Mouse (Mus musculus): ENCODE measurements around the gene Coro6. TPM values are rescaled to one million over a fixed set of nuclear protein-coding genes. Genes with fewer than 3 reads are reported as not detected.

Gene Coro6
- total and polyA plus RNA-seq, 3 experiments = 0.04 to 0.18 TPM; not detected in 1

DNA sequence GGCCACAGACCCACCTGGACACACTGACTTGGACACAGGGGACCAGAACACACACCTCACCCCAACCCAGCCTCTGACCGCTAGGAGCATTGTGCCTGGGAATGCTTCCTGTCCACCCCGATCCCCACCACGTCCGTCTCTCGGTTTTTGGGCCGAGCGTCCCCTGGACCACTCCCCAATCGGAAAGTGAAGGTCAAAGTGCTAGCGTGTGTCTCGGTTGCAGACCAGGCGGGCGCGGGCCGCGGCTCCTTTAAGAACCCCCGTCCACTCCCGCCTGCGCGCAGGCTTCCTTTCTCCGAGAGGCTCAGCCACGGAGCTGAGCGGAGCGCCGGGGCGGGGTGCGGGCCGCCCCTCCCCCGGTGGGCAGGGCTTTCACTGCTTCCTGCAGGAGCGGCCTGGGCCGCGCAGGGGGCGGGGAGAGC, 30.7 kb downstream of the Coro6 start (continued):
- TF ChIP-seq KAT2A (conservative IDR thresholded peaks at IDR 0.05; ENCODE audit: low read depth, low read length) (no peak), ZMIZ1 (IDR thresholded peaks at IDR 0.05; ENCODE audit: low read depth, low read length) (peak; percentile 58; the same call in 1 of the 2 replicates), MYB (IDR thresholded peaks at IDR 0.05; ENCODE audit: low read depth, low read length) (no peak), MAFK (IDR thresholded peaks at IDR 0.05; ENCODE audit: borderline replicate concordance, low read depth, low read length) (no peak), SIN3A (IDR thresholded peaks at IDR 0.05; ENCODE audit: low read length) (peak; percentile 53; the same call in 1 of the 2 replicates), ELF1 (IDR thresholded peaks at IDR 0.05; ENCODE audit: low read depth, low read length) (peak; percentile 61)

DNA sequence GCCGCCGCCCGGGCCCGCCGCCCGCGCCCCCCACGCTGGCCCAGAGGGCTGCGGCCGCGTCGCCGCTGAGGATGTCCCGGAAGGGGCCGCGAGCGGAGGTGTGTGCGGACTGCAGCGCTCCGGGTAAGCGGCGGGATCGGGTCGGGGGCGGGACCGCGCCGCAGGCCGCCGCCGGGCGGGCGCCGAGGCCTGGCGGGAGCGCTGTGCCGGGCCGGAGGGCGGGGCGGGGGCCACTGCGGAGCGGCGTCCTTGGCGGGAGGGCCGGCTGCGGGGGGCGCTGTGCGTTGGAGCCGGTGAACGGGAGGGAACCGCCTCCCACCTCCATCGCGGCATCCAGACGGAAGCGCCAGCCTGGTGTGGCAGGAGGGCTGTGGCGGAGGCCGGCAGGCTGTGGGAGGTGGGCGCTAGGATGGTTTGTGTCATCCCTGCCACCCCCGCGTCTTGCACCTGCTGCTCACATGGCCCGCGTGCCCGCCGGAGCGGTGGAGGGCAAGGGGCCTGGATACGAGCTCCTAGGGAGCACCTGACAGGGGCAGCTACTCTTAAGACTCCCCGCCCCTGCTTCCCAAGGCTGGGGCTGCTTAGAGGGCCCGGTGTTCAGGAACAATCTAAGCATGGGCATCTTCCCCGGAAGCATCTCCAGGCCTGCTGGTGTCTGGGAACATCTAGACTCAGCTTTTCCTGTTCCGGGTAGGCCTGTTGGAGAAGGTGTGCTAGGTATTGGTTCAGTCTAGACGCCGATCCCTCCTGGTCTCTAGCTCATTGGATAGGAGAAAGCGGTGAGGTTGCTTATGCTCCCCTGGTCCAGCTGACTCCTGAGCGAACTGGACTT, 31.5 kb downstream of the Coro6 start, which contains the start of gene Git1:
Gene Git1 (plus strand): TSS at position 51 of the 832 bp plus-strand sequence.
- Histone ChIP-seq H3K79me2 (ENCODE audit: control insufficient read depth, insufficient read depth, low read length, poor library complexity) (peaks cover 59% of the 10 kb centered on the region), H3K4me1 (ENCODE audit: control insufficient read depth in 1 of 2, insufficient read depth in 2 of 2, low read length in 2 of 2) (peaks cover 2 to 22% of the 10 kb centered on the region in 2 experiments; a peak in 3 of 4 replicates), H3K27ac (ENCODE audit: control insufficient read depth, low read depth, low read length) (peak within 1 kb of the TSS; percentile 96), H3K4me3 (ENCODE audit: control insufficient read depth in 1 of 2, insufficient read depth in 1 of 2, low read depth in 2 of 2, low read length in 2 of 2) (peak within 1 kb of the TSS; percentile 86 to 90), H3K9me3 (replicated peaks; ENCODE audit: insufficient read depth, low read length) (no peaks in the 10 kb centered on the region), H3K27me3 (ENCODE audit: control insufficient read depth in 1 of 2, insufficient read depth in 2 of 2, low read length in 2 of 2) (no peaks in the 10 kb centered on the region), H3K36me3 (ENCODE audit: control insufficient read depth in 1 of 2, insufficient read depth in 2 of 2, low read length in 2 of 2) (peaks cover 0 to 15% of the 10 kb centered on the region in 2 experiments; a peak in 2 of 4 replicates), H3K9ac (ENCODE audit: control insufficient read depth, low read depth, low read length, poor library complexity, severe bottlenecking) (peak within 1 kb of the TSS; percentile 93)
- DNase-seq (ENCODE audit: low read depth, low spot score) = peak; percentile 77
- TF ChIP-seq SIN3A (IDR thresholded peaks at IDR 0.05; ENCODE audit: low read length) = 0 out of 2 replicates have a peak, but pooled peaks have one; percentile 29
- peak in 2 of 3 experiments; percentile 1 to 43; a peak in 2 of 6 replicates for TF ChIP-seq CTCF (IDR thresholded peaks at IDR 0.05 in 2 of 3, conservative IDR thresholded peaks at IDR 0.05 in 1 of 3; ENCODE audit: control insufficient read depth in 1 of 3, insufficient read depth in 1 of 3, low read depth in 2 of 3, low read length in 3 of 3, poor library complexity in 1 of 3, severe bottlenecking in 1 of 3)
- 0 out of 2 replicates have a peak, but pooled peaks have one; percentile 22 for TF ChIP-seq TBP (IDR thresholded peaks at IDR 0.05; ENCODE audit: low read depth, low read length)
- TF ChIP-seq MXI1 (IDR thresholded peaks at IDR 0.05; ENCODE audit: low read depth, low read length) = peak; percentile 74
- TF ChIP-seq CHD2 (IDR thresholded peaks at IDR 0.05; ENCODE audit: low read length) = no peak
- 0 out of 2 replicates have a peak, but pooled peaks have one; percentile 18 for TF ChIP-seq MYC (IDR thresholded peaks at IDR 0.05; ENCODE audit: low read depth, low read length)
- TF ChIP-seq UBTF (IDR thresholded peaks at IDR 0.05; ENCODE audit: borderline replicate concordance, insufficient read depth, low read depth, low read length) = no peak
- peak; percentile 46; the same call in 1 of the 2 replicates for TF ChIP-seq ELF1 (IDR thresholded peaks at IDR 0.05; ENCODE audit: low read depth, low read length)

DNA sequence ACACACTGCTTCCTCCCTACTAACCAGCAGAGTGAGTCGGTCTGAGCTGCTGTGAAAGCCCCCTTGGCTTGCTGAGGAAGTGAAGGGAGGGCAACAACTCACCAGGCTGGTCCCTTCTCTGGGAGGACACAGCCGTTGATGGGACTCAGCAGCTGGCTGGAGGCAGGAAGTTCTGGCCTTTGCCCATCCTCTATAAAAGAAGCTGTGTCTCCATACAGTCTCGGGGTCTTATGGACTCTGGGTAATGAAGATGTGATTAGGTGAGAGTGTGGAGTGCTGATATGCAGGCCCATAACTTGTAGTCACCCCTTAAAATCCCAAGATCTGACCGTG, 32.1 kb downstream of the Coro6 start:
- peak overlapping the region; percentile 26 for H3K27ac ChIP-seq (ENCODE audit: control insufficient read depth, low read depth, low read length)

More for the DNA sequence above, 32.1 kb downstream of the Coro6 start:
- Histone ChIP-seq H3K27me3 (ENCODE audit: control insufficient read depth in 1 of 2, insufficient read depth in 2 of 2, low read length in 2 of 2) (no peaks in the 10 kb centered on the region), H3K9ac (ENCODE audit: control insufficient read depth, low read depth, low read length, poor library complexity, severe bottlenecking) (peak overlapping the region; percentile 75), H3K4me1 (ENCODE audit: control insufficient read depth in 1 of 2, insufficient read depth in 2 of 2, low read length in 2 of 2) (peaks cover 2 to 19% of the 10 kb centered on the region in 2 experiments; a peak in 3 of 4 replicates), H3K9me3 (replicated peaks; ENCODE audit: insufficient read depth, low read length) (no peaks in the 10 kb centered on the region), H3K4me3 (ENCODE audit: control insufficient read depth in 1 of 2, insufficient read depth in 1 of 2, low read depth in 2 of 2, low read length in 2 of 2) (peak overlapping the region; percentile 57 to 90), H3K36me3 (ENCODE audit: control insufficient read depth in 1 of 2, insufficient read depth in 2 of 2, low read length in 2 of 2) (peaks cover 0 to 13% of the 10 kb centered on the region in 2 experiments; a peak in 2 of 4 replicates), H3K79me2 (ENCODE audit: control insufficient read depth, insufficient read depth, low read length, poor library complexity) (peaks cover 53% of the 10 kb centered on the region)
- DNase-seq (ENCODE audit: low read depth, low spot score) = no peak
- TF ChIP-seq SMC3 (IDR thresholded peaks at IDR 0.05; ENCODE audit: low read depth, low read length) (no peak), CTCF (IDR thresholded peaks at IDR 0.05 in 2 of 3, conservative IDR thresholded peaks at IDR 0.05 in 1 of 3; ENCODE audit: control insufficient read depth in 1 of 3, insufficient read depth in 1 of 3, low read depth in 2 of 3, low read length in 3 of 3, poor library complexity in 1 of 3, severe bottlenecking in 1 of 3) (no peak), USF2 (IDR thresholded peaks at IDR 0.05; ENCODE audit: borderline replicate concordance in 1 of 2, insufficient read depth in 1 of 2, low read depth in 1 of 2, low read length in 2 of 2) (no peak)
